Mouse (Mus musculus) frontal cortex, adult (tissue): Measurements from ENCODE around the gene Spata31d1a.
"Not testable (repeated sequence)": the region's sequence is repeated elsewhere in the genome, so short reads cannot be mapped to it uniquely, and the experiment has no call there.

Experiments
- ATAC-seq: cut with Nextera tagmentation; 2 replicates; pipeline ENCODE4 v1.9.2; 2017; ENCODE audit warnings: mild to moderate bottlenecking, moderate library complexity, mixed read lengths; ENCODE audit not compliant: low TSS enrichment

Spata31d1a gene

GRCm38 (mm10) chr13:59710230-59710629, at the start of gene Spata31d1a:
Gene Spata31d1a (minus strand): TSS chr13:59710330.
- no peak for ATAC-seq

GRCm38 (mm10) chr13:59756906-59757305, 46.8 kb upstream of the Spata31d1a start:
- ATAC-seq, result no peak

- no peak for ATAC-seq
Measured at GRCm38 (mm10) chr13:59750310-59750709, 40.2 kb upstream of the Spata31d1a start.

- peak; percentile 95 for ATAC-seq
Measured at GRCm38 (mm10) chr13:59746711-59747110, 36.6 kb upstream of the Spata31d1a start, which contains the start of gene 1700014D04Rik. Gene 1700014D04Rik (minus strand): TSS chr13:59746752.

GRCm38 (mm10) chr13:59746164-59746563, 36.0 kb upstream of the Spata31d1a start:
- ATAC-seq, result no peak

- ATAC-seq, result peak; percentile 27; the same call in 1 of the 2 replicates
Measured at GRCm38 (mm10) chr13:59745462-59745861, 35.3 kb upstream of the Spata31d1a start.

- ATAC-seq, result no peak
Measured at GRCm38 (mm10) chr13:59741697-59742096, 31.6 kb upstream of the Spata31d1a start.

- no peak for ATAC-seq
Measured at GRCm38 (mm10) chr13:59741096-59741495, 31.0 kb upstream of the Spata31d1a start.

GRCm38 (mm10) chr13:59739397-59739796, 29.3 kb upstream of the Spata31d1a start:
- no peak for ATAC-seq

- no peak for ATAC-seq
Measured at GRCm38 (mm10) chr13:59738455-59738854, 28.3 kb upstream of the Spata31d1a start.

- ATAC-seq, result peak; percentile 52; the same call in 1 of the 2 replicates
Measured at GRCm38 (mm10) chr13:59735190-59735589, 25.1 kb upstream of the Spata31d1a start.

- not testable (repeated sequence) for ATAC-seq
Measured at GRCm38 (mm10) chr13:59734347-59734746, 24.2 kb upstream of the Spata31d1a start.

GRCm38 (mm10) chr13:59733936-59734335, 23.8 kb upstream of the Spata31d1a start:
- no peak for ATAC-seq

- no peak for ATAC-seq
Measured at GRCm38 (mm10) chr13:59731652-59732051, 21.5 kb upstream of the Spata31d1a start, which contains the start of gene Spata31d1d. Gene Spata31d1d (minus strand): TSS chr13:59731752.

GRCm38 (mm10) chr13:59728378-59729093, 18.4 kb upstream of the Spata31d1a start:
- peak; percentile 92 for ATAC-seq

- no peak for ATAC-seq
Measured at GRCm38 (mm10) chr13:59726139-59726867, 16.2 kb upstream of the Spata31d1a start.

GRCm38 (mm10) chr13:59722089-59722488, 12.0 kb upstream of the Spata31d1a start:
- not testable (repeated sequence) for ATAC-seq

- no peak for ATAC-seq
Measured at GRCm38 (mm10) chr13:59719475-59719874, 9.3 kb upstream of the Spata31d1a start.

- not testable (repeated sequence) for ATAC-seq
Measured at GRCm38 (mm10) chr13:59718857-59719440, 8.8 kb upstream of the Spata31d1a start.

GRCm38 (mm10) chr13:59713710-59714109, 3.6 kb upstream of the Spata31d1a start:
- ATAC-seq, result no peak

- not testable (repeated sequence) for ATAC-seq
Measured at GRCm38 (mm10) chr13:59711984-59712383, 1.9 kb upstream of the Spata31d1a start, which contains the start of gene Spata31d1b. Gene Spata31d1b (plus strand): TSS chr13:59712284.

- ATAC-seq, result peak; percentile 56
Measured at GRCm38 (mm10) chr13:59704562-59704961, 5.6 kb downstream of the Spata31d1a start.
